Mouse (Mus musculus) 3134 (cell line): Measurements from ENCODE around the gene Itpr2.

Experiments used
- DNase-seq: peaks from one replicate; pipeline ENCODE4 v3.0.0-alpha.2; 2011; ENCODE audit warnings: low spot score; ENCODE audit not compliant: insufficient read length; ENCODE audit errors: extremely low read depth

The Itpr2 gene

GRCm38 (mm10) chr6:146501866-146502804, at the start of gene Itpr2:
Gene Itpr2, minus strand, starts transcription at chr6:146502223.
- DNase-seq, result peak; percentile 94

DNA sequence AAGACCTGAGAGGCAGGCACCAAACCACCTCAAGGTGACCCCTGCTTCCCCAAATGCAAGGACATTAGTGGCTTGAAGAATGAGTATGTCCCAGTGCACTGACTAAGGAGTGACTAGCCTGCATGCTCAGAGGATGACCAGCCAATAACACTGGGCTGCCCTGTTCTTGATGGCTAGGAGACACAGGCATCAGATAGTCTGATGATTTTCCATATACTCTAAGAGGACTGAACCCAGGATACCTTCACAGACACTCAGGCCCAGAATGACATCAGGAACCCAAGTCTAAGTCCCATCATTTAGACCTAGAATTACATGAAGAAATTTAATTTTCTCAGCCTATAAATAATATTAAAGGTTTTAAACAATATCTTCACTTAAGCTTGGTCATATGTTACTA, 49.3 kb upstream of the Itpr2 start:
- DNase-seq, result no peak

DNA sequence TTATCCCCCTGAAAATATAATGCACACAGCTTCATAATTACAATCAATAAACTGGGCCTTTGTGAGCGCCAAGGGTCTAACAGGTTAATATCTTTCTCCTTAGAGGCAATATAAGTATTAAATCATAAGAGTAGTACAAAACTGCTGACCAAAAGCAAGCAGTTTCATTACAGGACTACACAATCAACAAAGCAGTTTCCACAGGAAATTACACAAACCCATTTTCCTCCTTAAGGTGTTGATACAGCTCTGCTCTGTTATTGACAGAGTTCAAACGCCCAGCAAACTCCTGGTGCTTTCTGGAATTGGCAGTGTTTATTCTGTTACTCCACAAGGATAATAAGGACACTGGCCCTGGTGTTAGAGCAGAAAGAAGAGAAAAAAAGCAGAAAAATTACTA, 48.4 kb upstream of the Itpr2 start:
- DNase-seq, result no peak

DNA sequence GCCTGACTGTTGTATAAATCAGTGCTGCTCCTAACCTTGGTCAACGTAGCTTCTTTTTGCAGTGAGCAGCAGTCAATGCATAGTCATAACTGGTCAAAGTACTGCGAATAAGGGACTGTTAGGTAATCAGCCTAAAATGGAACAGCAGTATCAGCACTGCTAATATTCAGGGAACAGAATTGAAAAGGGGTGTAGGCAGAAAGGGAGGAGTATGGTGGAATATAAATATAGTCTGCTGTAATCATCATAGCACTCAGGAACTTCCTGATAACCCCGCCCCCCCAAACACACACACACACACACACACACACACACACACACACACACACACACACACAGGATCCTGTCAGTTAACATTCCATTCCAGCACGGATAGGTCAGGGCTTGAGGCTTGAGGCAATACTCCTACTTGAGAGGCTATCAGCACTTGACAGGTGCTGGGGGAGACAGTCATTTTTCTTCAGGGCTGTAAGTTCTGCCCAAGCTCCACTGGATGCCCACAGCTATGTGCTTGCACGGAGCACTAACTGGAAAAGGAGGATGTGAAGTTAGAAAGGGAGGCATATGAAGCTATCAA, 43.4 kb upstream of the Itpr2 start:
- no peak for DNase-seq

DNA sequence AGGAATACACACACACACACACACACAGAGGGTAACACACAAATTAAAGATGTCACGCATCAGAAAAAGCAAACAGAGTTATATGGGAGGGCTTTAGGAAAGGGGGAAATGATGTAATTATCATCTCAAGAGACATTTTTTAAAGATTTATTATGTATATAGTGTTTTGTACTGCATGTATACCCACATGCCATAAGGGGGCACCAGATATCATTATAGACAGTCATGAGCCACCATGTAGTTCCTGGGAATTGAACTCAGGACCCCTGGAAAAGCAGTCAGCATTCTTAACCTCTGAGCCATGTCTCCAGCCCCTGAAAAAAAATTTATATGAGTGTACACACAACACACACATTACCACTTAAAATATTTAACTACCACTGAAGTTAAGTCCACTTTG, 42.6 kb upstream of the Itpr2 start:
- no peak for DNase-seq

- DNase-seq, result no peak
Measured at GRCm38 (mm10) chr6:146540386-146540785, 38.4 kb upstream of the Itpr2 start.

GRCm38 (mm10) chr6:146538661-146539060, 36.6 kb upstream of the Itpr2 start:
- DNase-seq, result no peak

DNA sequence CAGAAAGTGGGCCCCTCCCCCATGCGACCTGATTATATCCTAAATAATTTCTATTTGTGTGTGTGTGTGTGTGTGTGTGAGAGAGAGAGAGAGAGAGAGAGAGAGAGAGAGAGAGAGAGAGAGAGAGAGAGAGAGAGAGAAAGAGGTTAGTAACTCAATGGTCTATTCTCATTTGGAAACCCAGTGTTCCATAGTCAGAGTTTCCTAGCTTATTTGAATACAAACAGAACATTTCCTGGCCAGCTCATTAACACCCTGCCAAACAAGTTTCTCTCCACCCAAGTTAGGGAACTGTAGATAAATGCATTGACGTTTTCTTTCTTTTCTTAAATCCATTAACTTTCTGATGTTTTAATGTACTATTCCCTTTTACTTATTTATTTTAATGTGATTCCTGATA, 36.0 kb upstream of the Itpr2 start:
- no peak for DNase-seq

DNA sequence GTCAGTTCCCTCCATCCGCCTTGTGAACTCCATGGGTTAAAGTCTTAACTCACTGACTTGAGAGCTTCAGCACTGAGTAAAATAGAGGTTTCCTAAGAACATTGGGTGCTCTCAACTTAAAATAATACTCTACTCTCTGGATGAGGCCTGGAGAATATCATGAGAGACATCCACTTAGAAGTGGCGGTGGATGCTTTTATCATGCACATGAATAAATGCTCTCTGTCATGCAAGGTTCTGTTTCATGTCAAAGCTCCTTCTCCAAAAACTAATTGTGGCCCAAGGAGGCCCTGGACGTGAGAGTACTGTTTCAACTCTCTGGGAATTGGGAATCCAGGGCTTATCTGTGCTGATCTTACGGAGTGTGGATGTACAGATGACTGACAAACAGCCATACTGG, 35.1 kb upstream of the Itpr2 start:
- DNase-seq, result no peak

DNA sequence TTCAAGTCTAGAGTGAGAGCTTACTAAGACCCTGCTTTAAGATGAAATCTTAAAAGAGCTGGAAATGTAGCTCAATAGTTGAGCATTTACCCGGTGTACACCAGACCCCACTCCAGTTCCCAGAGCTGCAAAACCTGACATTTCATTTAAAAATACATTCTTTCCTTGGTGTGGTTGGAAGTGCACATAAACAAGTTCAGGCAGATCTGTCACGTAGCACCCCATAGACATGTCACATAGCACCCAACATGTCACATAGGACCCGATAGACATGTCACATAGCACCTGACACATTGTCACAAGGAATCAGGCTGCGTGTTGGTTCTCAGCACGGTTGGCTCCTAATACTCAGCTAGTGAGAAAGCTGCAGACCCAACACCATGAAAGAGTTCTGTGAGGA, 33.5 kb upstream of the Itpr2 start:
- DNase-seq, result no peak

DNA sequence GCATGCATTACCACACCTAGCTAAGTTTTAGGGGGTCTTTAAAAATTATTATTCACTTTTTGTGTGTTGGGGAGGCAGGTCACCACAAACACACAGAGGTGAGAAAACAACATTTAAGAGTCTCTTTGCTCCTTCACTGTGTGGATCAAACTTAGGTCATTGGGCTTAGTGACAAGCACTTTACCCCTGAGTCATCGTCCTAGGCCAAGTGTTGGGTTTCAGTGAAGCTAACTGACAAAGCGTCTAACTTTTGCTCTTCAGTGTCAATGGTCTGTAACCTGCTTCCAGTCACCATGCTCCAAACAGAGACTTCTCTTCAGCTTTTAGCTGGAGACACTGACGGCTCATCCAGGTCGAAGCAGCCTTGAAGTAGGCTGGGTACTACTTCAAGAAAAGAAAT, 31.1 kb upstream of the Itpr2 start:
- DNase-seq, result no peak

GRCm38 (mm10) chr6:146530769-146531168, 28.7 kb upstream of the Itpr2 start:
- DNase-seq, result no peak

DNA sequence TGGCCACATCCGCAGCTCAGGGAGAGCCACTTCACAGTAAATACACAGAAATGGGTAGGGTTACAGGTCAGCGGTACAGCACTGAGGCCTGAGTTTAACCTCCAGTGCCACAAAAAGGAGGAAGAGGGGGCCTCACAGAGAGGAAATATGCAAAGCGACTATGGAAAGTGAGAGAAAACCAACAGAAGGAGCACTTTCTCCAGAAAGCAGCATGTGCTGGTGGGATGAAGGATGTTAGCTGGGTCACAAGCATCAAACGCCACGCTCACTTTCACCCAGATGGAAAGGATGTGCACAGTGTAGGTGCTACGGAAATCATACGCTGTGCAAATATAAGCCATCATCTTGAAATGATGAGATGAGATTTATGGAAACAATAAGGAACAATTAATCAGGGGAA, 28.3 kb upstream of the Itpr2 start:
- DNase-seq, result no peak

DNA sequence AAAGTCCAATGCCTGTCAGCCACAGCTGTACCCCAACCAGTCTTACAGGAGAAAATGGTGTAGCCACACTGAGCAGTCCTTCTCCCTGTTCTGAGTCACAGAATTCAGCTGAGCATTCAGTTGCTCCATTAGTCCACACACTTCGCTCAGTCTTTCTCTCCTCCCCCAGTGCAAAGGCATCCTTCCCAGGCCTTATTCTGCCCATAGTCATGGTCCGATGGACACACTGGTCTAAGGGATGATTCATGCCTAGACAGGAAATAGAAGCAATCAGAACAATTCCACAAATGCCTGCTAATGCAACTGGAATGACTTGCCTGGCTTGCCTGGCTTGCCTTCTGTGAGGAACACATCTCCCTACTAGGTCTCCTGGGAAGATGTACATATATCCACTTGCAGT, 25.5 kb upstream of the Itpr2 start:
- peak; percentile 76 for DNase-seq

DNA sequence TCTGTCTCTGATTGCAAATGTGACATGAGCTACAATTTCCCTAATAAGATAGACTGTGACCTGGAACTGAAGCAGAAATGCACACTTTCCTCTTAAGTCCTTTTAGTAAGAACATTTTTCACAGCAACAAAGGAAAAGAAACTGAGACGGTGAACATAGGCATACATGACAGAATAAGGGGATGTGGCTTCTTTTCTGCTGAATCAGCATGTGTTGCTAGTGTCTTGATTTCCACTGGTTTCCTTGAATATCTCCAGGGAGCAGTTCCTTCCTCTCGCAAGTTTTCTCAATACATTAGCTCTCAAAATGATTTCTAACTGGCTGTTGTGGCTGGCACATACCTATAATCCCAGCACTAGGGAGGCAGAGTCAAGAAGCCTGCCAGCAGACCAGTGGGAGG, 23.5 kb upstream of the Itpr2 start:
- DNase-seq, result no peak

GRCm38 (mm10) chr6:146521456-146522245, 19.6 kb upstream of the Itpr2 start:
- DNase-seq, result no peak

- DNase-seq, result peak; percentile 32
Measured at GRCm38 (mm10) chr6:146519019-146519418, 17.0 kb upstream of the Itpr2 start.

DNA sequence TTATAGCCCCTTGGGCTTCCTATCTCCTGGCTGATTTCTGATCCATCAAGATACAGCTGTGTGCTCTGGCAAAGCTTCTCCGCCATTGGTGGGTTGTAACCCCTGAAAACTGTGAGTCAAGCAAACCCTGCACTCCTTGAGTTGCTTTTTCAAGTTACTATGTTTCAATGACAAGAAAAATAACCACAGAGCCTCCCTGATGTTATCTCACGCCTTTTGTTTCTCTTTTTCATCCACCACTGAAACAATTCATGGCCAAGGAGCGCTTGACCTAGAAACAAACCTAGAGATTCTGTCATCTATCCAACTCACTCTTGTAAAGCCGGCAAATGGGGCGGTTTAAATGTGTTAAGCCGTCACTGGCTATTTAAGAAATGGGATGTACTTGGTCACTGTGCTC, 13.9 kb upstream of the Itpr2 start:
- DNase-seq, result no peak

GRCm38 (mm10) chr6:146514531-146514948, 12.5 kb upstream of the Itpr2 start:
- no peak for DNase-seq

DNA sequence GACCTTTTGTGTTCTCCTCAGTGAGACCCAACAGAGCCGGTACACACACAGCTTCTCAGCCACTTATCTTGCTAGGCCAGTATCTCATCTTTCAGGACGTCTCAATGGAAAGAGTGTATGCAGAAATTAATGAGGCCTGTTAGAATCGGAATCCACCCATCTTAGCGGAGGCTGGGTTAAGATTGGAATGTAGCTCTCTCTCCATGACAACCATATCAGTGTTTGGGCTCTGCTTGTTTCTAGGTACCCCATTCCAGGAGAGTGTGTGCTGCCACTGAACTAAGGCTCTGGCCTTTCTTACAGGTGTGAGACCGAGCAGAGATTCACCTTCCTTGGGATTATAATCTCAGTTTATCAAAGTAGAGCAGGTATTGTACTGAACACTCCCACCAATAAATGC, 11.9 kb upstream of the Itpr2 start:
- DNase-seq, result no peak

DNA sequence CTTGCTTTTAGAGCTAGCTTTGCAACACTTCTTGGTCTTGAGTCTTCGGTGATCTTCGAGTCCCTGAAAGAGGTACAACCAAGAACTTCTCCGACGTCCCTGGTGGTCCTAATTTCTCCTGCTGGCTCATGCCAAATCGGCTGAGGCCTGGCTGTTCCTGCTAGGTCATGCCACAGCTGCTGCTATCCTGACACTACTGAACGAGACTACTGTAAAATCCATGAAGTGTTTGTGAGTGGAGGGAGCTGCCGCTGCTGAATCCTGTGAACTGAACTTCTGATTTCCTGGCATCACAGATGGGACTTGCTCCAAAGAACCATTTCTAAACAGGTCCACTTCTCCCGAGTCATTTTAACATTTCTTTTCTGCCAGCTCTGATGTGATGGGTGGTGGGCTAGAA, 11.4 kb upstream of the Itpr2 start:
- DNase-seq, result no peak
